Comparison of ENCODE assay signal across 8 mouse cellular contexts in the genomic region with DNA sequence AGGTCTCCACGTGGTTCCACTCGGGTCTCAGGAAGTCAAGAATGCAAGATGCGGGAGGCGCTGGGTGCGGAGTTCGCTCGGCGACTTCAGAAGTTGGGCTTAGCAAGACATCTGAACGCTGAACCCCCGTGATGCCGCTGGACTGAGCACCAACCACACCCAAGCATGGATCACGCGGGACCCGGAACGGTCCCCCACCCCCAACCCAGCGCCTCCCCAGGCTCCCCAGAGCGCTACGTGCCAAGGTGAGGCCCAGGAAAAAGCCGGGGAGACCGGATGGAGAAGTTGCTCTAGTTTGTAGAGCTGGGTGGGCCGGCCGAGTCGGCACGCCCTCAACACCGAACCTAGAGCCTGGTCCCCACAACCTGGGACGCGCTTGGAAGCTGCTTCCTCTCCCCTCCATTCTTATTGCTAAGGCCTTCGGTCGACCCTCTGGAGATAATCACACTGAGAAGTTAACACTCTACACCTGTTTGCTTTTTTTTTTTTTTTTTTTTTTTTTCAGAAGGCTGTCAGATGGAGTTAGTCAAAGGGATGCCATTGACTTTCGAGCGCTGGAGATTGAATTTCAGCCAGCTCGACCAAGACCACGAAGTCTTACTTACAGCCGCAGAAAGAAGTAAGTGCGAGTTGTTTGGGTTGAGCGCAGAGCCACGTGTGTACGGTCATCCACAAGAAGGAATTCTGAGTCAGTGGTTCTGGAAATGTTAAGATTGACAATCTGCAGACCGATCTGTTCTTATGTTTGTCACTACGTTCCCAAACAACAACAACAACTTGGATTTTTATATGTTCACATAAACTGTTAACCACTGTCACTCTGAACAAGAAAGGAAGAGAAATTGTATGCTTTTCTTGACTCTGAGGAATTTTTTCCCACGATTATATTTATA. TPM values are rescaled to one million over a fixed set of nuclear protein-coding genes. Genes with fewer than 3 reads are reported as not detected.
A peak's percentile ranks its signal among the peaks of the same experiment; 100 is the strongest.
DNase-seq lines count a peak whose midpoint lies in the region; ATAC-seq lines count a peak whose summit lies in the region.

A gene (minus strand): TSS at position 627 of the 893 bp plus-strand sequence.

- DNase-seq in ovary, postnatal 36 days (ENCODE audit: low spot score): peak; percentile 51
- DNase-seq in ovary, adult 18-20 months (ENCODE audit: low spot score): no peak
- DNase-seq in heart, adult 8-10 months (ENCODE audit: low spot score): peak; percentile 45
- DNase-seq in kidney, postnatal 10 days: peak; percentile 67
- DNase-seq in splenic B cell, adult 2 months (ENCODE audit: low read depth, low spot score): peak; percentile 63
- no peak for DNase-seq in cerebellum, adult 18-20 months

- peak within 1 kb of the TSS; percentile 71 for H3K9ac ChIP-seq in lung, embryonic 15.5 days

- peak within 1 kb of the TSS; percentile 81 for H3K4me3 ChIP-seq in lung, embryonic 15.5 days

- no peaks in the 10 kb centered on the region for H3K36me3 ChIP-seq in lung, embryonic 15.5 days
- no peaks in the 10 kb centered on the region for H3K36me3 ChIP-seq in splenic B cell, adult 2 months (ENCODE audit: control insufficient read depth, insufficient read depth, low read length, poor library complexity, severe bottlenecking)

- peak; percentile 14 for ATAC-seq in common myeloid progenitor, adult 5-6 weeks (replicated peaks; ENCODE audit: low read depth, poor library complexity, severe bottlenecking)
- ATAC-seq in lung, embryonic 15.5 days (ENCODE audit: borderline replicate concordance, extremely low read depth, low FRiP score, low TSS enrichment): peak; percentile 22; the same call in 1 of the 2 replicates

- peak within 1 kb of the TSS; percentile 89 for H3K27ac ChIP-seq in lung, embryonic 15.5 days

- peak within 1 kb of the TSS; percentile 95 for H3K4me2 ChIP-seq in lung, embryonic 15.5 days

- no peaks in the 10 kb centered on the region for H3K9me3 ChIP-seq in lung, embryonic 15.5 days

- WGBS in lung, embryonic 15.5 days: 4% methylated on average over 41 of the region's 41 CpGs

- peaks cover 12% of the 10 kb centered on the region for H3K27me3 ChIP-seq in lung, embryonic 15.5 days
- H3K27me3 ChIP-seq in splenic B cell, adult 2 months (ENCODE audit: control insufficient read depth, insufficient read depth, low read length, poor library complexity, severe bottlenecking): no peaks in the 10 kb centered on the region

- H3K4me1 ChIP-seq in lung, embryonic 15.5 days: peaks cover 24% of the 10 kb centered on the region

RNA-seq across cellular contexts. Expression of the gene that starts here (rescaled TPM):
- total RNA-seq in common myeloid progenitor, adult 5-6 weeks (2017): 3.8 and 8.8 TPM in 2 replicates
- 1 to 10 TPM; 3.0 to 9.4 (median 6.9) TPM for total RNA-seq in heart, adult 8-10 months (2022)
- 10.9 and 12.6 TPM in 2 replicates for polyA plus RNA-seq in lung, embryonic 15.5 days (2015; fragmentation: Nextera tagmentation; extraction: Ambion mirVana)

Comparison
In these comparisons a context has a peak if more than half of its experiments do, and no peak if none do; other contexts are left out.
1. DNase-seq: peak in ovary, postnatal 36 days (single experiment), heart, adult 8-10 months (single experiment), kidney, postnatal 10 days (single experiment) and splenic B cell, adult 2 months (single experiment); none in ovary, adult 18-20 months (single experiment) and cerebellum, adult 18-20 months (0 of 2).